Mouse (Mus musculus) ES-Bruce4 (cell line): Measurements from ENCODE around the gene C1qtnf6.

Experiments used
- CTCF ChIP-seq: IDR thresholded peaks from one replicate; pipeline ENCODE4 v1.8.1; 2011; ENCODE audit warnings: low read depth, low read length
- POLR2A ChIP-seq: IDR thresholded peaks from one replicate; pipeline ENCODE4 v1.8.1; 2011; ENCODE audit warnings: low read length; ENCODE audit not compliant: insufficient read depth

- TF ChIP-seq CTCF (no peak), POLR2A (no peak)
Measured at GRCm38 (mm10) chr15:78559141-78559979, 28.1 kb upstream of the C1qtnf6 start.
